Mouse (Mus musculus) liver, embryonic 13.5 days (tissue): ENCODE results near the gene Ankrd34a. TPM values are rescaled to one million over a fixed set of nuclear protein-coding genes. Genes with fewer than 3 reads are reported as not detected.

ENCODE experiments used
- ATAC-seq: fragments of 200-750 bp; cut with Nextera tagmentation; 2 replicates; pipeline ENCODE4 v1.8.0; 2017; ENCODE audit warnings: low read depth, mild to moderate bottlenecking, moderate number of reproducible peaks, moderate library complexity
- DNase-seq: peaks from one replicate; pipeline ENCODE4 v3.0.0; 2022
- H3K27ac ChIP-seq: fragments of 300-500 bp; sonication (generic); 2 replicates; pipeline ENCODE4 v1.5.1; 2015; ENCODE audit warnings: moderate library complexity, mild to moderate bottlenecking, inconsistent platforms
- H3K27me3 ChIP-seq: fragments of 300-500 bp; sonication (generic); 2 replicates; pipeline ENCODE4 v1.6.1; 2015; ENCODE audit warnings: mild to moderate bottlenecking, inconsistent platforms
- H3K36me3 ChIP-seq: fragments of 300-500 bp; sonication (generic); 2 replicates; pipeline ENCODE4 v1.6.1; 2015; ENCODE audit warnings: mild to moderate bottlenecking, inconsistent platforms
- H3K4me1 ChIP-seq: fragments of 300-500 bp; sonication (generic); replicated peaks from 2 replicates; pipeline ENCODE4 v1.6.1; 2015; ENCODE audit warnings: inconsistent platforms
- H3K4me2 ChIP-seq: fragments of 300-500 bp; sonication (generic); 2 replicates; pipeline ENCODE4 v1.6.1; 2015; ENCODE audit warnings: inconsistent platforms, mild to moderate bottlenecking, moderate library complexity
- H3K4me3 ChIP-seq: fragments of 300-500 bp; sonication (generic); replicated peaks from 2 replicates; pipeline ENCODE4 v1.5.1; 2015; ENCODE audit warnings: mild to moderate bottlenecking, inconsistent platforms
- H3K9ac ChIP-seq: fragments of 300-500 bp; sonication (generic); 2 replicates; pipeline ENCODE4 v1.6.1; 2015; ENCODE audit warnings: mild to moderate bottlenecking, inconsistent platforms
- H3K9me3 ChIP-seq: fragments of 300-500 bp; sonication (generic); replicated peaks from 2 replicates; pipeline ENCODE4 v1.6.1; 2016; ENCODE audit warnings: inconsistent platforms
- WGBS: fragments of 180-500 bp; shearing (Covaris S2); methylation state at CpG from one replicate; pipeline ENCODE4 v1.1.7; 2015; ENCODE audit not compliant: insufficient replicate concordance; 5-methylcytosine and 5-hydroxymethylcytosine counted together
- polyA plus RNA-seq: library from polyadenylated mRNA; unstranded; fragments of >200 nt; fragmentation: Nextera tagmentation; extraction: Ambion mirVana; gene quantifications from 2 replicates; pipeline ENCODE4 v1.2.1, GENCODE M21; 2015

Gene Ankrd34a
- polyA plus RNA-seq, 1 experiment from 2014 or later: 0.14 TPM

GRCm38 (mm10) chr3:96581771-96582515, 14.5 kb upstream of the Ankrd34a start:
- H3K4me3 ChIP-seq: no peak overlapping the region
- no peak overlapping the region for H3K27ac ChIP-seq
- no peaks in the 10 kb centered on the region for H3K36me3 ChIP-seq
- peaks cover 33% of the 10 kb centered on the region for H3K4me1 ChIP-seq
- H3K9me3 ChIP-seq: no peaks in the 10 kb centered on the region
- H3K27me3 ChIP-seq: no peaks in the 10 kb centered on the region
- no peak overlapping the region for H3K9ac ChIP-seq
- WGBS: 77% methylated on average over 16 of the region's 16 CpGs
- no peak for DNase-seq
- no peak overlapping the region for H3K4me2 ChIP-seq
- no peak for ATAC-seq

- no peak overlapping the region for H3K27ac ChIP-seq
- H3K4me2 ChIP-seq: no peak overlapping the region
- 80% methylated on average over 5 of the region's 5 CpGs for WGBS
- DNase-seq: no peak
- no peaks in the 10 kb centered on the region for H3K9me3 ChIP-seq
- H3K36me3 ChIP-seq: no peaks in the 10 kb centered on the region
- H3K27me3 ChIP-seq: no peaks in the 10 kb centered on the region
- ATAC-seq: no peak
- H3K9ac ChIP-seq: no peak overlapping the region
- no peak overlapping the region for H3K4me3 ChIP-seq
- H3K4me1 ChIP-seq: peaks cover 24% of the 10 kb centered on the region
Measured at GRCm38 (mm10) chr3:96583386-96583785, 13.1 kb upstream of the Ankrd34a start.

GRCm38 (mm10) chr3:96590657-96591056, 5.8 kb upstream of the Ankrd34a start:
- no peak for ATAC-seq
- peaks cover 17% of the 10 kb centered on the region for H3K4me1 ChIP-seq
- WGBS: 73% methylated on average over 4 of the region's 4 CpGs

GRCm38 (mm10) chr3:96593374-96593773, 3.1 kb upstream of the Ankrd34a start:
- H3K27me3 ChIP-seq: peaks cover 38% of the 10 kb centered on the region
- peaks cover 44% of the 10 kb centered on the region for H3K4me1 ChIP-seq
- H3K36me3 ChIP-seq: 0 out of 2 replicates have a peak, but pooled peaks cover 6% of the 10 kb centered on the region
- H3K9me3 ChIP-seq: no peaks in the 10 kb centered on the region
- H3K27ac ChIP-seq: peak overlapping the region; percentile 62
- WGBS: under 1% methylated on average over 10 of the region's 10 CpGs
- H3K4me2 ChIP-seq: peak overlapping the region; percentile 82
- peak overlapping the region; percentile 73 for H3K9ac ChIP-seq
- peak overlapping the region; percentile 63 for H3K4me3 ChIP-seq
- ATAC-seq: no peak
- no peak for DNase-seq

More at GRCm38 (mm10) chr3:96590657-96591056, 5.8 kb upstream of the Ankrd34a start:
- H3K9ac ChIP-seq: no peak overlapping the region
- DNase-seq: no peak
- no peak overlapping the region for H3K27ac ChIP-seq
- peaks cover 10% of the 10 kb centered on the region for H3K27me3 ChIP-seq
- H3K9me3 ChIP-seq: no peaks in the 10 kb centered on the region
- H3K4me3 ChIP-seq: no peak overlapping the region
- 0 out of 2 replicates have a peak, but pooled peaks cover 6% of the 10 kb centered on the region for H3K36me3 ChIP-seq
- H3K4me2 ChIP-seq: no peak overlapping the region

- peak; percentile 95 for ATAC-seq
- Histone ChIP-seq H3K9ac (peak within 1 kb of the TSS; percentile 73), H3K36me3 (0 out of 2 replicates have a peak, but pooled peaks cover 6% of the 10 kb centered on the region), H3K4me2 (peak within 1 kb of the TSS; percentile 82), H3K27me3 (peaks cover 44% of the 10 kb centered on the region), H3K4me3 (peak within 1 kb of the TSS; percentile 63), H3K9me3 (no peaks in the 10 kb centered on the region), H3K4me1 (peaks cover 46% of the 10 kb centered on the region), H3K27ac (peak within 1 kb of the TSS; percentile 62)
- DNase-seq: peak; percentile 89
- under 1% methylated on average over 36 of the region's 38 CpGs for WGBS
Measured at GRCm38 (mm10) chr3:96593790-96594560, 2.5 kb upstream of the Ankrd34a start, which contains the start of gene Polr3gl. TSS of gene Polr3gl (minus strand) at chr3:96594181.

- Histone ChIP-seq H3K4me2 (no peak overlapping the region), H3K27ac (no peak overlapping the region), H3K9me3 (no peaks in the 10 kb centered on the region), H3K36me3 (0 out of 2 replicates have a peak, but pooled peaks cover 6% of the 10 kb centered on the region), H3K4me1 (peaks cover 46% of the 10 kb centered on the region), H3K27me3 (peaks cover 52% of the 10 kb centered on the region), H3K9ac (no peak overlapping the region), H3K4me3 (no peak overlapping the region)
- WGBS: 82% methylated on average over 5 of the region's 5 CpGs
- no peak for ATAC-seq
- no peak for DNase-seq
Measured at GRCm38 (mm10) chr3:96594851-96595250, 1.6 kb upstream of the Ankrd34a start.

GRCm38 (mm10) chr3:96595661-96596060, 775 bp upstream of the Ankrd34a start:
- no peak overlapping the region for H3K27ac ChIP-seq
- no peak overlapping the region for H3K4me2 ChIP-seq
- H3K27me3 ChIP-seq: peaks cover 60% of the 10 kb centered on the region
- H3K9ac ChIP-seq: no peak overlapping the region
- DNase-seq (no peak), ATAC-seq (no peak)
- 0 out of 2 replicates have a peak, but pooled peaks cover 1% of the 10 kb centered on the region for H3K36me3 ChIP-seq
- H3K9me3 ChIP-seq: no peaks in the 10 kb centered on the region
- peaks cover 54% of the 10 kb centered on the region for H3K4me1 ChIP-seq
- 31% methylated on average over 6 of the region's 6 CpGs for WGBS
- H3K4me3 ChIP-seq: no peak overlapping the region

GRCm38 (mm10) chr3:96596855-96597254, 419 bp downstream of the Ankrd34a start:
- Histone ChIP-seq H3K4me2 (peak overlapping the region; percentile 68), H3K4me3 (peak overlapping the region; percentile 53), H3K9me3 (no peaks in the 10 kb centered on the region), H3K27ac (no peak overlapping the region), H3K36me3 (no peaks in the 10 kb centered on the region), H3K27me3 (peaks cover 72% of the 10 kb centered on the region), H3K4me1 (peaks cover 62% of the 10 kb centered on the region), H3K9ac (no peak overlapping the region)
- no peak for ATAC-seq
- WGBS: 3% methylated on average over 9 of the region's 12 CpGs
- DNase-seq: no peak

GRCm38 (mm10) chr3:96597435-96597891, 1.0 kb downstream of the Ankrd34a start:
- H3K27me3 ChIP-seq: peaks cover 78% of the 10 kb centered on the region
- H3K36me3 ChIP-seq: no peaks in the 10 kb centered on the region
- WGBS: under 1% methylated on average over 40 of the region's 40 CpGs
- ATAC-seq (no peak), DNase-seq (no peak)
- peaks cover 56% of the 10 kb centered on the region for H3K4me1 ChIP-seq
- H3K9me3 ChIP-seq: no peaks in the 10 kb centered on the region
- H3K4me2 ChIP-seq: peak overlapping the region; percentile 68
- peak overlapping the region; percentile 56 for H3K9ac ChIP-seq
- H3K27ac ChIP-seq: no peak overlapping the region
- peak overlapping the region; percentile 53 for H3K4me3 ChIP-seq

- DNase-seq (no peak), ATAC-seq (no peak)
- 5% methylated on average over 54 of the region's 54 CpGs for WGBS
- Histone ChIP-seq H3K36me3 (no peaks in the 10 kb centered on the region), H3K4me1 (peaks cover 46% of the 10 kb centered on the region), H3K27me3 (peaks cover 86% of the 10 kb centered on the region), H3K9ac (peak overlapping the region; percentile 56; the same call in 1 of the 2 replicates), H3K27ac (no peak overlapping the region), H3K4me2 (peak overlapping the region; percentile 68), H3K4me3 (peak overlapping the region; percentile 53), H3K9me3 (no peaks in the 10 kb centered on the region)
Measured at GRCm38 (mm10) chr3:96598156-96599068, 2.0 kb downstream of the Ankrd34a start.
